Mouse (Mus musculus): Measurements from ENCODE around the gene H2-Eb2. TPM values are rescaled to one million over a fixed set of nuclear protein-coding genes. Genes with fewer than 3 reads are reported as not detected.
"Not testable (repeated sequence)": the region's sequence is repeated elsewhere in the genome, so short reads cannot be mapped to it uniquely, and the experiment has no call there.

H2-Eb2 gene
- polyA plus RNA-seq, 1 experiment from 2014 or later: not detected

DNA sequence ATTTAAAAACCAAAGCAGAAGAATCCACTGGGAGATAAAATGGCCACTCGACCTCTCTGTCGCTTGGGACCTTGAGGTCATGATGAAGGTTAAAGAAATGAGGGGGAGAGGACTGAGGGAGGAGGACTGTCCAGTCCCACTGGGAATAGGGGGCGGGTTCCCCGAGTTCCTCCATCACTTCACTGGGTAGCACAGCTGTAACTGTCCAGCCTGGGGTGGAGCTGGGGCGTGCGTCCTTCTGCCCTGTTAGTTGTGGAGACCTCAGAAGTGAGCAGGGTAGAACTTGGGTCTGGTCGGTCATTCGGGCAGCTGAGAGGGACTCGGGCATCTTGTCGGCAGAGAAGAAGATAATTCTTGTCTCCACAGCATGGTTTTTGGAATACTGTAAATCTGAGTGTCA, 16.2 kb upstream of the H2-Eb2 start:
- WGBS: 30% methylated on average over 10 of the region's 10 CpGs
- peak; percentile 56 for ATAC-seq
- H3K9ac ChIP-seq: peak overlapping the region; percentile 55
- no peaks in the 10 kb centered on the region for H3K9me3 ChIP-seq
- H3K4me1 ChIP-seq (replicated peaks): 0 out of 2 replicates have a peak, but pooled peaks cover 2% of the 10 kb centered on the region
- H3K36me3 ChIP-seq: no peaks in the 10 kb centered on the region
- peak overlapping the region; percentile 78 for H3K4me2 ChIP-seq (replicated peaks)
- peak overlapping the region; percentile 54 for H3K4me3 ChIP-seq (replicated peaks)
- H3K27ac ChIP-seq: no peak overlapping the region
- H3K27me3 ChIP-seq (replicated peaks): no peaks in the 10 kb centered on the region

DNA sequence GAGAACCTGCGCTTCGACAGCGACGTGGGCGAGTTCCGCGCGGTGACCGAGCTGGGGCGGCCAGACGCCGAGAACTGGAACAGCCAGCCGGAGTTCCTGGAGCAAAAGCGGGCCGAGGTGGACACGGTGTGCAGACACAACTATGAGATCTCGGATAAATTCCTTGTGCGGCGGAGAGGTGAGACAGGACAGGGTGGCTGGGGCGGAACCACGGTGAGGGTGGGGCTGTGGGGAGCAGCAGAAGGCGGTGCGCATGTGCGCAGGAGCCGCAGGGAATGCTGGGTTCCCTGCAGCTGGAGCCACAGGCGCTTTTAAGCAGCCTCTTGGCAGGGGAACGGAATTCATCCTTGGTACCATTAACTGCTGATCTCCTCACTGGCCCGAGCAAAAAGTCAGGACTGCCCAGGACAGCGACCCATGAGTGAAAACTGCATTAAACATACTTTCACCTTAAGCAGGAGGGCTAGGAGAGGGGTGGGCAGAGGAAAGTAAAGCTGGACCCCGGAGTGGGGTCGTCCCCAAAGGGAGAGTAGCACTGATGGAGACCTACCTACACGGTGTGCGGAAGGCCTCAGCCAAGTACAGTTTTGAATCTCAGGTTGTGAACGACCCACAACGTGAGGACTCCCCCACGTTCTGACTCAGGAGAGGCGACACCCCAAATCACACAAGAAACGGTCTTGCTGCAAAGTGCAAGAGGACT, 15.6 kb upstream of the H2-Eb2 start:
- Histone ChIP-seq H3K36me3 (no peaks in the 10 kb centered on the region), H3K27ac (no peak overlapping the region), H3K27me3 (replicated peaks) (no peaks in the 10 kb centered on the region), H3K4me1 (replicated peaks) (0 out of 2 replicates have a peak, but pooled peaks cover 2% of the 10 kb centered on the region), H3K4me2 (replicated peaks) (peak overlapping the region; percentile 78), H3K4me3 (replicated peaks) (peak overlapping the region; percentile 54), H3K9ac (peak overlapping the region; percentile 55), H3K9me3 (no peaks in the 10 kb centered on the region)
- peak; percentile 89 for ATAC-seq
- 24% methylated on average over 38 of the region's 38 CpGs for WGBS

DNA sequence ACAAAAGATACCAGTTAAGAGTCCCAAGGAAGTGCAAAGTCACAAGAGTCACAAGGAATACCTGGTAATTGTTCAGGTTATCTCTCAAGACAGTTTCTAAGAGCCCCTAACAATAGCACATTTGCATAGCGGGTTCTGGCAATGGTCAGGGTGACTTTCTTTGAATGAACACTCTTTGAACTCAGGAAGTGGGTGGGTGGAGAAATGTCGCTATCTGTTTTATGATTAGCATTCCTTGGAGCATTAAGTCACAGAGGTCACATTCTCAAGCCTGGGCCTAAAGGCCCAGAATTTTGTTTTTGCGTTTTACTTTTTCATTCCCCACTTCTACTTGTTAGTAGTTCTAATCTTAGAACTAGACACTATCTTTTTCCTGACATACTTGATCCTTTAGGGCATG, 14.9 kb upstream of the H2-Eb2 start:
- not testable (repeated sequence) for H3K27me3 ChIP-seq (replicated peaks); H3K27ac ChIP-seq; H3K9me3 ChIP-seq; H3K4me3 ChIP-seq (replicated peaks); H3K9ac ChIP-seq; H3K36me3 ChIP-seq; ATAC-seq; H3K4me2 ChIP-seq (replicated peaks); H3K4me1 ChIP-seq (replicated peaks)
- WGBS: 78% methylated on average over 3 of the region's 3 CpGs

DNA sequence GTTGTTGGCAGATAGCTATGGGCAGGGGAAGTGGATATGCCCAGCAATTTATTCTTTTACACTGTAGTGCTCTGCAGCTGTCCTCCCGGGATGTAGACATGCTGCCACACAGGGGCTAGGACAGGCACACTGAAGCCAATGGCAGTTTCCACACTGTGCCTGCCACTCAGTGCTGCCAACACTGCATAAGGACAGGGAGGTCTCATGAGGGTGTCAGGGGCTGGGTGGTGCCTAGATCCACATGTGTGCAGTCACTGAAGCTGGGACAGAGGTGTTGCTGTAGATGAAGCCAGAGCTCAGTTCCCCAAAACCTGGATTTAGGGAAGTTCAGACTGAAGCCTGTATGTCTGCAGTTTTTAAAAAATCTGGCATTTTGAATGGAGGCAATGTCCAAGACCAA, 13.3 kb upstream of the H2-Eb2 start:
- Histone ChIP-seq H3K36me3 (no peaks in the 10 kb centered on the region), H3K4me2 (replicated peaks) (no peak overlapping the region), H3K4me3 (replicated peaks) (no peak overlapping the region), H3K9ac (no peak overlapping the region), H3K27me3 (replicated peaks) (no peaks in the 10 kb centered on the region), H3K27ac (no peak overlapping the region), H3K9me3 (no peaks in the 10 kb centered on the region), H3K4me1 (replicated peaks) (0 out of 2 replicates have a peak, but pooled peaks cover 2% of the 10 kb centered on the region)
- ATAC-seq: no peak
- WGBS: 85% methylated on average over 1 of the region's 1 CpGs

DNA sequence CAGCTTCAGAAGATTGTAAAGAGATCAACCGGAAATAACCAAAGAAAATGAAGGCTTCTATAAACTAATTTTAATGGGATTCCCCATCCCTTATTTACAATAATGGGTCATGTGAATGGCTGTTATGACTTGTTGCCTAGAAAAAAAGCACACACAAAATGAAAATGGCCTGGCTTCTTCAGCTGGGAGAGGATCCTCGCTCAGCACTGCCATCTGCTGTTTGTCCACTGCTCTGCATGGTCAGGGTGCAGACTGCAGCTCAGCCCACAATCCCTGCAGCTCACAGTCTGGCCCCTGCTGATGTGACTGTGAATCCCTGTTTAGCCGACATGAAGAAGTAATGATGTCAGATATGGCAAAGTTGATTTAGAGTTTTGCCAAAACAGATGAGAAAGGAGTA, 12.1 kb upstream of the H2-Eb2 start:
- H3K4me1 ChIP-seq (replicated peaks): 0 out of 2 replicates have a peak, but pooled peaks cover 2% of the 10 kb centered on the region
- ATAC-seq: no peak
- H3K36me3 ChIP-seq: no peaks in the 10 kb centered on the region
- no peak overlapping the region for H3K4me2 ChIP-seq (replicated peaks)
- H3K9me3 ChIP-seq: no peaks in the 10 kb centered on the region
- WGBS: 37% methylated on average over 3 of the region's 3 CpGs
- no peaks in the 10 kb centered on the region for H3K27me3 ChIP-seq (replicated peaks)
- no peak overlapping the region for H3K9ac ChIP-seq
- H3K27ac ChIP-seq: no peak overlapping the region
- no peak overlapping the region for H3K4me3 ChIP-seq (replicated peaks)

DNA sequence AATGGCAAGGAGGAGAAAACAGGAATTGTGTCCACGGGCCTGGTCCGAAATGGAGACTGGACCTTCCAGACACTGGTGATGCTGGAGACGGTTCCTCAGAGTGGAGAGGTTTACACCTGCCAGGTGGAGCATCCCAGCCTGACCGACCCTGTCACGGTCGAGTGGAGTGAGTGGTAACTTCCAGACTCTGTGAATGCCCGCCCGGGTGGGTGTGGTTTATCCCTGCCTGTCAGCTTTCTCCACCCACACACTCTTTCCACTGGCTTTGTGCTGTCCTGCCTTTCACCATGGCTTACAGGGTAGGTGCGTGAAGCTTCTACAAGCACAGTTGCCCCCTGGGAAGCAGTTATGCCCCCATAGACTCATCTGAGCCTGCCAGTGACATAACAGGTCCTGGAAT, 11.2 kb upstream of the H2-Eb2 start:
- Histone ChIP-seq H3K4me3 (replicated peaks) (no peak overlapping the region), H3K9me3 (no peaks in the 10 kb centered on the region), H3K9ac (no peak overlapping the region), H3K27ac (no peak overlapping the region), H3K4me1 (replicated peaks) (0 out of 2 replicates have a peak, but pooled peaks cover under 1% of the 10 kb centered on the region), H3K27me3 (replicated peaks) (no peaks in the 10 kb centered on the region), H3K4me2 (replicated peaks) (no peak overlapping the region), H3K36me3 (no peaks in the 10 kb centered on the region)
- no peak for ATAC-seq
- WGBS: 64% methylated on average over 9 of the region's 9 CpGs

DNA sequence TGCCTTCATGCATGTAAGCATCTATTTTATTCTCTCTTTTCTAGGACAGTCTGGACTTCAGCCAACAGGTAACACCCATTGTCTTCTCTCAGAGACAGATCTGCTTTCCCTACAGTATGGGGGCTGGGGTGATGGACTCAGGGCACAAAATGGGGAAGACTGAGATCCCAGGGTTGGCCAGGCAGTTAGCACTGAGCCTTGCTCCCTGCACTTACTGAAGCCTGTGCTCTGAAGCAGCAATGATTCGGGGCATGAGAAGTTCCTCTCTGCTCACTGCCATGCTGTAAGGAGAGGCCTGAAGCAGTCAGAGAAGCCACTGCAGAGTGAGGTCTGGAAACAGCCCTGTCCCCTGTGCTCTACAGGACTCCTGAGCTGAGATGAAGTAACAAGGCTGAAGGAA, 10.0 kb upstream of the H2-Eb2 start:
- Histone ChIP-seq H3K4me1 (replicated peaks) (no peaks in the 10 kb centered on the region), H3K27ac (no peak overlapping the region), H3K27me3 (replicated peaks) (no peaks in the 10 kb centered on the region), H3K4me2 (replicated peaks) (no peak overlapping the region), H3K9ac (no peak overlapping the region), H3K9me3 (no peaks in the 10 kb centered on the region), H3K4me3 (replicated peaks) (no peak overlapping the region), H3K36me3 (no peaks in the 10 kb centered on the region)
- ATAC-seq: no peak
- 78% methylated on average over 1 of the region's 1 CpGs for WGBS

DNA sequence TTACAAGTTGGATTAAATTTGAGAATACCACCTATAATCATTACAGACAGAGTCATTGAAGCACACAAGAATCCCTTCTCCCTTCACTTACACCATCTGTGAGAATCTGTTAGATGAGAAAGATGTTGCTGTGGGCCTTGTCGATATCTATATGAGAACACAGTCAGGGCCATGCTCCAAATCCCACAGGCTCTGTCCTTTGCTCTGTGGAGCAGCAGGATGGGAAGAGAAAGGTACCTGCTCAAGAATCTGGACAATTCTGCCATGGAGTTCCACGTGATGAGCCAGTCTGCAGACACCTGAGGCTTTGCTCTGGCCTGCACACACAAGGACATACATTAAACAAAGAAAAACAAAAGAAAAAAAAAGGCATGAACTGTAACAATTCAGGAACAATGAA, 8.8 kb upstream of the H2-Eb2 start:
- Histone ChIP-seq H3K9me3 (no peaks in the 10 kb centered on the region), H3K4me2 (replicated peaks) (no peak overlapping the region), H3K27me3 (replicated peaks) (no peaks in the 10 kb centered on the region), H3K27ac (no peak overlapping the region), H3K36me3 (no peaks in the 10 kb centered on the region), H3K4me3 (replicated peaks) (no peak overlapping the region), H3K9ac (no peak overlapping the region), H3K4me1 (replicated peaks) (no peaks in the 10 kb centered on the region)
- WGBS: 74% methylated on average over 2 of the region's 2 CpGs
- no peak for ATAC-seq

DNA sequence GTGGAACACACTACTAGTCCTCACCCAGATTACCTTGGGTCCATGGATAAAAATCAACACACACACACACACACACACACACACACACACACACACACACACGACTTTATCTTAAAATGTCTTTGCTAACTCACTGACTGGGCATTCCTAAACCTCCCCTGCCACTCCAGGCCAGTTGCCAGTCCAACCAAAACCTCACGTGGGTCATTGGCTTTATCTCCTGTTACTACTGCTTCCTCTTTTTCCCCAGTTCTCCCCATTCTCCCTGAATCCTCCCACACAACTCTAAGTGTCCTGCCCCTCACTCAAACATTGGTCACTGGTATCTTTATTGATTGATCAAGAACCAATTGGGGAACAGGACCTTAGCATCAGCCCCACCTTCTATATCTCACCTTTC, 8.2 kb upstream of the H2-Eb2 start:
- H3K4me3 ChIP-seq (replicated peaks): no peak overlapping the region
- no peaks in the 10 kb centered on the region for H3K36me3 ChIP-seq
- no peak overlapping the region for H3K4me2 ChIP-seq (replicated peaks)
- no peaks in the 10 kb centered on the region for H3K4me1 ChIP-seq (replicated peaks)
- no peak overlapping the region for H3K9ac ChIP-seq
- no peaks in the 10 kb centered on the region for H3K27me3 ChIP-seq (replicated peaks)
- H3K9me3 ChIP-seq: no peaks in the 10 kb centered on the region
- no peak overlapping the region for H3K27ac ChIP-seq
- ATAC-seq: no peak
- 21% methylated on average over 2 of the region's 2 CpGs for whole genome bisulfite sequencing

DNA sequence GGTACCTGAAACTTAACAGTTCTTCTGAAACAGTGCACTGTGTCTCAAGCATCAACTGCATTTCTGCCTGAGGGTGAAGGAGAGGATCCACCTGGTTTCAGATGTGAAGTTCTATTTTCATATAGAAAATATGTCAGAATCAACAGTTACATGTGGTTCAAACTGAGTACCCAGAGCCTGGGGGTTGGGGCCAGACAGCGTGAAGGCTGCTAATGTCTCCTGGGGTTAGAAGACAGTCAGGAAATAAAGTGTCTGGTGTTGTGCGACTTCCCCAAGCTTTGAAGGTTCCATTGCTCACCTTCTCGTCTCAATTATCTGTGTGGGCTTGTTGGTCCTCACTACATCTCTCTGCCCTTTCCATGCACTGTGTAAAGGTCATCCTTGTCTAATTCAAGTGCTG, 908 bp downstream of the H2-Eb2 start:
- Histone ChIP-seq H3K27me3 (replicated peaks) (no peaks in the 10 kb centered on the region), H3K9me3 (no peaks in the 10 kb centered on the region), H3K4me3 (replicated peaks) (no peak overlapping the region), H3K4me2 (replicated peaks) (no peak overlapping the region), H3K36me3 (no peaks in the 10 kb centered on the region), H3K27ac (no peak overlapping the region), H3K4me1 (replicated peaks) (no peaks in the 10 kb centered on the region), H3K9ac (no peak overlapping the region)
- WGBS: 79% methylated on average over 3 of the region's 3 CpGs
- no peak for ATAC-seq

DNA sequence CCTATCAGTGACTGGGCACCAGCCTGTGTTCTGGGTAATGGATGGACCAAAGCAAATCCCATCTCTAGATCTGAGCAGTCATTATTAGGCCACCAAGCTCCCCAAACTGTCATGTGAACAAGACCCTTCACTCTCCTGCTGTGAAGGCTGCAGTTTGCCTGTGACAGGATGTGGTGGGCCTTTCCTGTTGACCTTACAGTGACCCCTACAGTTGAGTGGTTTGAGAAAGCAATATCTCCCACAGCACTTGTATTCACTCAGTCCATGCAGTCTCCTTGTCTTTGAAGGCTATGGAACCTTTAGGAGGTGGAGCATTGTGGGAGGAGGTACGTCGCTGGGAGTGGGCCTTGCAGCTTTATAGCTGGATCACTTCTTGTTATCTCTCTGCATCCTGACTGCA, 4.3 kb downstream of the H2-Eb2 start:
- Histone ChIP-seq H3K4me3 (replicated peaks) (no peak overlapping the region), H3K36me3 (no peaks in the 10 kb centered on the region), H3K4me2 (replicated peaks) (no peak overlapping the region), H3K27ac (no peak overlapping the region), H3K4me1 (replicated peaks) (no peaks in the 10 kb centered on the region), H3K27me3 (replicated peaks) (no peaks in the 10 kb centered on the region), H3K9me3 (no peaks in the 10 kb centered on the region), H3K9ac (no peak overlapping the region)
- no peak for ATAC-seq
- 68% methylated on average over 2 of the region's 2 CpGs for WGBS

DNA sequence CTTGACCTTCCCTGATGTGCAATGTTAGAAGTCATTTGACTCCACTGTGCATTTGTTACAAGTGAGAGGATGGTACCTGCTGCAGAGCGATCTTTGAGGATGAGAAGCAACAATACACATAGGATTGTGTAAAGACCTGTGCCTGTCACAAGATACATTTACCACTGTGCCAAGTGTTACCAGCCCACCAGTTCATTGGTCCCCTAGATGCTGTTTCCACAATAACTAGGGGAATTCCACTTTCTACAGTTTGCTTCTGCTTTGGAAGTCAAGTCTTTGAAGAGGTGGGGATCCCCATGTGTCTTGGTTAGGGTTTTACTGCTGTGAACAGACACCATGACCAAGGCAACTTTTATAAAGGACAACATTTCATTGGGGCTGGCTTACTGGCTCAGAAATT, 5.7 kb downstream of the H2-Eb2 start:
- ATAC-seq: no peak
- no peaks in the 10 kb centered on the region for H3K4me1 ChIP-seq (replicated peaks)
- no peaks in the 10 kb centered on the region for H3K9me3 ChIP-seq
- no peak overlapping the region for H3K4me3 ChIP-seq (replicated peaks)
- H3K27me3 ChIP-seq (replicated peaks): no peaks in the 10 kb centered on the region
- WGBS: 98% methylated on average over 1 of the region's 1 CpGs
- H3K36me3 ChIP-seq: no peaks in the 10 kb centered on the region
- no peak overlapping the region for H3K9ac ChIP-seq
- no peak overlapping the region for H3K27ac ChIP-seq
- no peak overlapping the region for H3K4me2 ChIP-seq (replicated peaks)

DNA sequence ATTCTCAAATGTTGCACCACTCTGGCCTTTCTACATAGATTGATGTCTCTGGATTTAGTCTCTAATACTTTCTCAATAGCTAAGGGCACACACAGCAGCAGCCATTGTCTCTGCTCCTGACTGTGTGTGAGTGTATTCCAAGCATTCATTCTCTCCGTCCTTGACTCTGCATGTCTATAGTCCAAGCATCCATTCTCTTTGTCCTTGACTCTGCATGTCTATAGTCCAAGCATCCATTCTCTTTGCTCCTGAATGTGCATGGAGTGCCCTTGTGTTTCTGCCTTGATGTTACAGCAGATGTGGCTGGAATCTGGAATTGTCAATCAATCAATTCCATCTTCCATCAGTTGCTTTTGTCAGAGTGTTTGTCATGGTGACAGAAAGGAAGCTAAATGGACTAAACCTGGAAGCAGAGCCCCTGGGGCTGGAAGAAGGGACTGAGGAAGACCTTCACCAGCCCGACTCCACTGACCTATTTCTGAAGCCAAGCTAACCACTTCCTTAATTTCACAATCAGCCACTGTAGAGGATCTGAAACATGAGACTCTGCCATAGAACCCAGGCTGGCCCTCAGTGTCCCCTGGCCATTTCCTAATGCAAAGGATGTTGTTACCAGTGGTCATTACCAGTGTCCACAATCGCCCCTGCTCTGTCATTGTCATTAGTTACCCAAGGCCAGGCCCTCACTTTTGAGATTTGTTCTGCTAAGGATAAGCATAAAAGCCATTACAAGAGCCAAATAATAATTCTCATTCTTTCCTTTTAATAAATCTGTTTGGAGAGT, 15.3 kb downstream of the H2-Eb2 start:
- Histone ChIP-seq H3K27me3 (replicated peaks) (no peaks in the 10 kb centered on the region), H3K4me1 (replicated peaks) (no peaks in the 10 kb centered on the region), H3K9me3 (no peaks in the 10 kb centered on the region), H3K9ac (no peak overlapping the region), H3K27ac (no peak overlapping the region), H3K36me3 (no peaks in the 10 kb centered on the region), H3K4me3 (replicated peaks) (no peak overlapping the region), H3K4me2 (replicated peaks) (no peak overlapping the region)
- ATAC-seq: no peak
- 55% methylated on average over 3 of the region's 3 CpGs for WGBS

Measured in intestine, embryonic 15.5 days (tissue).